Mouse (Mus musculus) myocyte (in vitro differentiated cells): ENCODE measurements at regions not wholly inside any gene's neighbourhood (a gene's known extent, or its start where the extent isn't known, plus 50 kb on each side); places are given as distances from the start of the nearest gene placed in this dataset.

ENCODE experiments used
- H3K27me3 ChIP-seq: one replicate; pipeline ENCODE4 v1.6.1; 2011; ENCODE audit not compliant: control insufficient read depth, insufficient read depth, insufficient read length
- H3K36me3 ChIP-seq: one replicate; pipeline ENCODE4 v1.6.1; 2011; ENCODE audit not compliant: control insufficient read depth, insufficient read depth
- H3K4me2 ChIP-seq: one replicate; pipeline ENCODE4 v1.6.1; 2011; ENCODE audit warnings: low read depth, control low read depth
- H3K4me3 ChIP-seq: one replicate; pipeline ENCODE4 v1.5.1; 2011; ENCODE audit warnings: mild to moderate bottlenecking, control low read depth, moderate library complexity
- H3K79me2 ChIP-seq: one replicate; pipeline ENCODE4 v1.6.1; 2011; ENCODE audit not compliant: control insufficient read depth, insufficient read depth
- H3ac ChIP-seq: one replicate; pipeline ENCODE4 v1.6.1; 2011; ENCODE audit not compliant: control insufficient read depth, insufficient read length
- CEBPB ChIP-seq: IDR thresholded peaks from 2 replicates; pipeline ENCODE4 v1.6.1; 2011; ENCODE audit warnings: mild to moderate bottlenecking, moderate library complexity; ENCODE audit not compliant: poor library complexity, insufficient read depth, severe bottlenecking
- E2F4 ChIP-seq: IDR thresholded peaks from one replicate; pipeline ENCODE4 v1.6.1; 2011; ENCODE audit warnings: mild to moderate bottlenecking, control low read depth, moderate library complexity; ENCODE audit not compliant: insufficient read depth
- MAX ChIP-seq: IDR thresholded peaks from one replicate; pipeline ENCODE4 v1.6.1; 2011; ENCODE audit warnings: low read depth, mild to moderate bottlenecking, control low read depth
- MYOD1 ChIP-seq, 3 experiments: IDR thresholded peaks; one replicate each; pipeline ENCODE4 v1.6.1; 2011; ENCODE audit warnings: control low read depth in 2 of 3, low read depth in 2 of 3, mild to moderate bottlenecking in 2 of 3, moderate library complexity in 1 of 3; ENCODE audit not compliant: insufficient read length in 2 of 3, control insufficient read depth in 1 of 3
- MYOG ChIP-seq, 3 experiments: IDR thresholded peaks; one replicate each; pipeline ENCODE4 v1.6.1; 2011; ENCODE audit warnings: control low read depth in 2 of 3, low read depth in 2 of 3, mild to moderate bottlenecking in 2 of 3; ENCODE audit not compliant: insufficient read length in 2 of 3, control insufficient read depth in 1 of 3, insufficient read depth in 1 of 3
- POLR2A ChIP-seq: IDR thresholded peaks from one replicate; pipeline ENCODE4 v1.6.1; 2011; ENCODE audit warnings: low read depth, mild to moderate bottlenecking, control low read depth, moderate library complexity; ENCODE audit not compliant: insufficient read length
- POLR2AphosphoS2 ChIP-seq: IDR thresholded peaks from one replicate; pipeline ENCODE4 v1.6.1; 2011; ENCODE audit warnings: low read depth, control low read depth; ENCODE audit not compliant: insufficient read length
- REST ChIP-seq: IDR thresholded peaks from one replicate; pipeline ENCODE4 v1.6.1; 2011; ENCODE audit warnings: mild to moderate bottlenecking, control low read depth, moderate library complexity; ENCODE audit not compliant: insufficient read depth, insufficient read length
- SRF ChIP-seq: IDR thresholded peaks from one replicate; pipeline ENCODE4 v1.6.1; 2011; ENCODE audit warnings: low read depth; ENCODE audit not compliant: control insufficient read depth, insufficient read length
- TCF12 ChIP-seq: IDR thresholded peaks from one replicate; pipeline ENCODE4 v1.6.1; 2011; ENCODE audit warnings: mild to moderate bottlenecking, control low read depth; ENCODE audit not compliant: poor library complexity, insufficient read depth, severe bottlenecking
- TCF3 ChIP-seq: IDR thresholded peaks from one replicate; pipeline ENCODE4 v1.6.1; 2011; ENCODE audit warnings: low read depth, control low read depth; ENCODE audit not compliant: insufficient read length
- USF1 ChIP-seq: IDR thresholded peaks from one replicate; pipeline ENCODE4 v1.6.1; 2011; ENCODE audit warnings: low read depth, mild to moderate bottlenecking, control low read depth, moderate library complexity

- Histone ChIP-seq H3K36me3 (no peaks in the 10 kb centered on the region), H3K4me2 (peak overlapping the region; percentile 36), H3K4me3 (no peak overlapping the region), H3K79me2 (no peaks in the 10 kb centered on the region), H3K27me3 (no peaks in the 10 kb centered on the region), H3ac (no peak overlapping the region)
- TF ChIP-seq SRF (no peak), POLR2A (no peak), E2F4 (no peak), REST (no peak), USF1 (no peak), TCF12 (no peak), POLR2AphosphoS2 (no peak), CEBPB (no peak), MAX (no peak), MYOG (IDR thresholded peaks at IDR 0.05; ENCODE audit: control insufficient read depth in 1 of 3, insufficient read depth in 1 of 3, insufficient read length in 2 of 3, low read depth in 2 of 3) (no peak), MYOD1 (IDR thresholded peaks at IDR 0.05; ENCODE audit: control insufficient read depth in 1 of 3, insufficient read length in 2 of 3, low read depth in 2 of 3) (no peak), TCF3 (no peak)
These were observed 173.9 kb upstream of the Far2 start for GRCm38 (mm10) chr6:147873173-147873572.

GRCm38 (mm10) chr6:147878485-147878884 is 168.6 kb upstream of the Far2 start:
- Histone ChIP-seq H3K4me3 (no peak overlapping the region), H3K36me3 (no peaks in the 10 kb centered on the region), H3ac (no peak overlapping the region), H3K4me2 (no peak overlapping the region), H3K79me2 (no peaks in the 10 kb centered on the region), H3K27me3 (no peaks in the 10 kb centered on the region)
- TF ChIP-seq CEBPB (no peak), TCF12 (no peak), POLR2A (no peak), REST (no peak), TCF3 (no peak), MAX (no peak), SRF (no peak), MYOD1 (IDR thresholded peaks at IDR 0.05; ENCODE audit: control insufficient read depth in 1 of 3, insufficient read length in 2 of 3, low read depth in 2 of 3) (no peak), POLR2AphosphoS2 (no peak), MYOG (IDR thresholded peaks at IDR 0.05; ENCODE audit: control insufficient read depth in 1 of 3, insufficient read depth in 1 of 3, insufficient read length in 2 of 3, low read depth in 2 of 3) (no peak), E2F4 (no peak), USF1 (no peak)

- no peaks in the 10 kb centered on the region for H3K36me3 ChIP-seq
- no peak overlapping the region for H3ac ChIP-seq
- no peak overlapping the region for H3K4me3 ChIP-seq
- H3K79me2 ChIP-seq: no peaks in the 10 kb centered on the region
- TF ChIP-seq MYOD1 (IDR thresholded peaks at IDR 0.05; ENCODE audit: control insufficient read depth in 1 of 3, insufficient read length in 2 of 3, low read depth in 2 of 3): no peak
- TF ChIP-seq MYOG (IDR thresholded peaks at IDR 0.05; ENCODE audit: control insufficient read depth in 1 of 3, insufficient read depth in 1 of 3, insufficient read length in 2 of 3, low read depth in 2 of 3): no peak
- no peak for TF ChIP-seq MAX
- no peak for TF ChIP-seq REST
- no peak for TF ChIP-seq CEBPB
- TF ChIP-seq SRF: no peak
- no peak for TF ChIP-seq POLR2A
- no peaks in the 10 kb centered on the region for H3K27me3 ChIP-seq
- no peak overlapping the region for H3K4me2 ChIP-seq
These were observed 161.2 kb upstream of the Far2 start for GRCm38 (mm10) chr6:147885902-147886301.

GRCm38 (mm10) chr6:147919697-147920096 is 127.4 kb upstream of the Far2 start:
- Histone ChIP-seq H3ac (no peak overlapping the region), H3K4me2 (no peak overlapping the region), H3K79me2 (no peaks in the 10 kb centered on the region), H3K36me3 (no peaks in the 10 kb centered on the region), H3K27me3 (no peaks in the 10 kb centered on the region), H3K4me3 (no peak overlapping the region)
- TF ChIP-seq SRF (no peak), MYOD1 (IDR thresholded peaks at IDR 0.05; ENCODE audit: control insufficient read depth in 1 of 3, insufficient read length in 2 of 3, low read depth in 2 of 3) (no peak), POLR2AphosphoS2 (no peak), REST (no peak), TCF3 (no peak), MAX (no peak), MYOG (IDR thresholded peaks at IDR 0.05; ENCODE audit: control insufficient read depth in 1 of 3, insufficient read depth in 1 of 3, insufficient read length in 2 of 3, low read depth in 2 of 3) (no peak), CEBPB (no peak), USF1 (no peak), TCF12 (no peak), POLR2A (no peak), E2F4 (no peak)

- no peaks in the 10 kb centered on the region for H3K36me3 ChIP-seq
- TF ChIP-seq POLR2A (no peak), REST (no peak), E2F4 (no peak), MYOD1 (IDR thresholded peaks at IDR 0.05; ENCODE audit: control insufficient read depth in 1 of 3, insufficient read length in 2 of 3, low read depth in 2 of 3) (no peak), USF1 (no peak), MAX (no peak), TCF12 (no peak), POLR2AphosphoS2 (no peak), SRF (no peak), CEBPB (no peak), TCF3 (no peak), MYOG (IDR thresholded peaks at IDR 0.05; ENCODE audit: control insufficient read depth in 1 of 3, insufficient read depth in 1 of 3, insufficient read length in 2 of 3, low read depth in 2 of 3) (no peak)
- H3K4me2 ChIP-seq: no peak overlapping the region
- H3ac ChIP-seq: no peak overlapping the region
- H3K79me2 ChIP-seq: no peaks in the 10 kb centered on the region
- no peaks in the 10 kb centered on the region for H3K27me3 ChIP-seq
- H3K4me3 ChIP-seq: no peak overlapping the region
These were observed 126.0 kb upstream of the Far2 start for GRCm38 (mm10) chr6:147921091-147921490.
